Mouse (Mus musculus) cortical plate, adult 2 months (tissue): ENCODE measurements around the gene Csmd2.

Experiments used
- CTCF ChIP-seq: fragments of 200-500 bp; IDR thresholded peaks from 2 replicates; pipeline ENCODE4 v1.5.1; 2011; ENCODE audit warnings: mild to moderate bottlenecking, control low read depth, low read length; ENCODE audit not compliant: insufficient read depth; ENCODE audit errors: extremely low read depth
- POLR2A ChIP-seq: fragments of 200-500 bp; IDR thresholded peaks from 2 replicates; pipeline ENCODE4 v1.6.1; 2011; ENCODE audit warnings: mild to moderate bottlenecking, low read length, control low read depth; ENCODE audit not compliant: insufficient read depth; ENCODE audit errors: extremely low read depth

- TF ChIP-seq CTCF (no peak), POLR2A (no peak)
Observed at GRCm38 (mm10) chr4:128245201-128245600, 257.5 kb downstream of the Csmd2 start.
